Mouse (Mus musculus) frontal cortex, adult 2 months (tissue): ENCODE measurements around the gene Csrnp2. TPM values are rescaled to one million over a fixed set of nuclear protein-coding genes. Genes with fewer than 3 reads are reported as not detected.

ENCODE experiments used
- DNase-seq, 2 experiments: peaks; one replicate each; pipeline ENCODE4 v3.0.0; 2022; ENCODE audit warnings: low spot score in 1 of 2; ENCODE audit errors: extremely low spot score in 1 of 2
- polyA plus RNA-seq: library from polyadenylated mRNA; depleted of rRNA; stranded (reverse); fragments of >200 nt; gene quantifications from 2 replicates; pipeline ENCODE4 v1.2.3, GENCODE M21; 2012

Csrnp2 gene
- polyA plus RNA-seq, 1 experiment = 24.1 TPM

DNA sequence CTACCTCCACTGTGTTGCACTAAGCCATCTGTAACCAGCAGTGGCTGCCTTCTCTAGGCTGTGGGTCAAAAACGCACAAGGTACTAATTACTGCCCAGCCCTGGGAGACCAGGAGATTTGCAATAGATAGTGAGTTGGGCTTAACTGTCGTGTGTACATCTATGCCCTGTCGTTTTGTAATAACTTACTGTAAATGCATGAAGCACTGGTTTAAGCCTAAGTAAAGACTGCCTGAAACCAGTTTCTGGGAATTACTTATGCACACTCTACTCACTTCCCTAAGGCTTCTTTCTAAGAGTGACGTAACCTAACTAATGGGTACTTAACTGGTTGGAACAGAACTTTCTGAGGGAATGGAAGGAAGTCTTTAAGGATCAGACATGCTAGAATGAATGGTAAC lies 16.4 kb downstream of the Csrnp2 start:
- no peak for DNase-seq

DNA sequence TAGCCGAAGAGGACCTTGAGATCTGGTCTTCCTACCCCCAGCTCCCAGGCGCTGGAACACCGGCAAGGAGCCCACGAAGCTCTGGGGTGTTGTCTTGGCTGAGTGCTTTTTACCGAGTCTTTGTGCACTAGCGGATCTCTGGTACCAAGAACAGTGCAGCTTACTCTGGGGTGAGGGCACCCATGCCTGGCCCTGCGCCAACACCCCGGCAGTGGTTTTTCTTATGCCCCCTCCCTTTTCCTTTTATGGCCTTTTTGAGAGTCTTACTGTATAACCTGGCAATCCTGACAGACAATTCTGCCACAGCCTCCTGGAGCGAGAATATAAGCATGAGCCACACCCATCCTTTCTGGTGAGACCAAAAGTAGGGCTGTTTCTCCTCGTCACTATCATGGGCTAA lies 16.9 kb downstream of the Csrnp2 start:
- DNase-seq = no peak

DNA sequence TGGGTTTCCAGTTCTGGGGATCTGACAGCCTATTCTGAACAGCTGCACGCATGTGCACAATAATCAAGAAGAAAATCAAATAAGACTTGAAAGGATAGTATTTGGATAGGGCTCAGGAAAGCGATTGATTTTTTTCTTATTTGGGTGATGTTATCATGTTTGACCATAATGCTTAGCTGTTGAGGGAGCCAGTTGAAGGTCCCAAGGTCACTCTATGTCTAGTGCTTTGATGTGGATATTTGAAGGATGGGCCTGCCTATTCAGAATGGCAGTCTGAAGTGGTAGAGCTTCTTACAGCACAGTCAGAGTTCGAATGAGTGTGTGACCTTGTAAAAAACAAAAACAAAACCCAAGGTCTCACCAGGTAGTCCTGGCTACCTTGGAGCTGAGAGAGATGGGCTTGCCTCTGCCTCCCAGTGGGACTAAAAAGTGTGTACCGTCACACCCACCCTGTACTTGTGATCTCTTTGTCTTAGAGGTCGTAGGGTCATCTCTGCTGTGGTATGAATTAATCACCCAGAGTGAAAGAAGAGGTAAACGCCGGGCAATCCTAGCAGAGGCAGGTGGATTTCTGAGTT lies 21.3 kb downstream of the Csrnp2 start:
- DNase-seq = no peak

DNA sequence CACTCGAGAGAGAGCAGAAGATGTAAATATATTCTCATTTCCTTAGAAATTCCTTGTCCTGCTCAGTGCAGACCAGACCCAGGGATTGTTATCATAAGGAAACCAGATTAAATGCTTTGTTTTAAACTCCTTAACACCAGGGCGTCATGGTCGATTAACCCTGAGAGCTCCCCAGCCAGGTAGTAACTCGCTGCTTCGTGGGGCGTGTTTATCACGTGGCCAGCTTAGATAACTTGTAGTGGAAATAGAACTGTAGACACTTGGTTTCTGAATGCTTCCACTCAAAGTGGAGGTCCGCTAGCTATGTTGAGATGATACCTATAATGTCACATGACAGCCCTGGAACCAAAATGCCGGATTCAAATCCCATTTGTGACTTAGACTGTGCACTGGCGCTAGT lies 25.3 kb downstream of the Csrnp2 start:
- DNase-seq = no peak

DNA sequence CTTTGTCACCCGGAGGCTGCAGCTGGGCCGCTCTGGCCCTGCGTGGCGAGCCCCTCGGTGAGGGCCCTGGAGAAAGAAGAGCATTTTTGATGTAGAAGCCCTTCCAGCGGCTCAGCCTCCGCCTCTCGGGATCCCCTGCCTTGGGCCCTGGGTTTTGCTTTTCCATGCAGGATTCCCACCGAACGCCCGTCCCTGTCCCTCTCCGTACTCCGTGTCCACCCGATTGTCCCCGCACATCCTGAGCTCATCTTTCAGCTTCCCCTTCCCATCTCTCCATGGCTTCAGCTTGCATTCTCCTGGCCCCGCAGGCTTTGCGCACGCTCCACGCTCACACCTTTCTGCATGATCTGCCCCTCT lies 26.1 kb downstream of the Csrnp2 start:
- no peak for DNase-seq

DNA sequence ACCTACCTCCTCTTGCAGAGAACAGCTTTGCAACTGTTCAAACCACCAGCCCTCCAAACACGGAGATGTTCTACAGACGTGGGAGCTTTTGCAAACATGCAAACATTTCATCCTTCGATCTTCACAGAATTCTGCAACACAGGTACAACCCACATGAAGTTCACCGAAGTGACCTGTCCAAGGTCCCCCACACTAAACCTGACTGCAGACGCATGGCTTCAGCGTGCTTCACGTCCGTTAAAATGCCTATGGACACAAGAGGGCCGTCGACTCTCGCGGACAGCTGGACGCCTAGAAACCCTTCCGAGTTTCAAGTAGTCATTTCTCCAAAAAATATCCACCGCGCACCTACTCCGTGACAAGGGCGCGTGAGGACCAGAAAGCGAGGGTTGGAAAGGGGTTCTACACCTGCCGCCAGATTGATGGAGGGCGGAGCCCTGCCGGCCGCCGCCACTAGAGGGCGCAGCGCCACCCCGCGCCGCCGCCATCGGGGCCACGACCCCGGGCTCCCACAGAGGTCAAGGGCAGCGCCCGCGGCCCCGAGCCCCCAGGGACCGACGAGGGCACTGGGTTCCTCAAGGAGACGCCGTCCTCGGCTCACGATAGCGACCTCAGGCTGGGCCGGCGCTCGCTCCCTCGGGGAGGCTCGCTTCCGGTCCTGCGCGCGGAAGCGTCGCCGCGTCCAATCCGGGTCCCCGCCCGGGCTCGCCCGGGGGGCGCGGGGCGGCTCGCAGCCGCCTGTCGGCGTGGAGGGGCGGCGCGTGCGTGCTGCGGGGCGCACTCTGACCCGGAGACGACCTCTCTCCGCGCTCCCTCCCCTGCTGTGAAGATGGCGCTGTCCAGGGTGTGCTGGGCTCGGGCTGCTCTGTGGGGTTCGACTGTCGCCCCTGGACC lies 26.7 kb downstream of the Csrnp2 start, which contains the start of gene Letmd1:
Gene Letmd1, plus strand, starts transcription at position 729 of the 894 bp plus-strand sequence.
- DNase-seq = peak; percentile 78 to 89

DNA sequence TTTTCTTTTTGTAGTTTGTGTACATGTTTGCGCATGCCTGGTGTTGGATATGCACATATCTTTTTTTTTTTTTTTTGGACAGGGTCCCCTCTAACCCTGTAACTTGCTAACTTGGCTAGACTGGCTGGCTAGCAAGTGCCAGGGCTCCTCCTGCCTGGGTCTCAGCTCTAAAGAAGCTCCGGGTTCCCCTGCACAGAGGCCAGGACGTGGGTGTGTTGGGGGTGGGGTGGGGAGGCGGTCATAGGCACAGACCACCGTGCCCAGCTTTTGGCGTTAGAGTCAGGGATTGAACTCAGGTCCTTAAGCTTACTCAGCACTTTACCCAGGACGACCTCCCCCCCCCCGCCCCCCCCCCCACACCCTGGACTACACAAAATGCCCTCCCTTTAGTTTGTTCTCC lies 27.6 kb downstream of the Csrnp2 start:
- no peak for DNase-seq

DNA sequence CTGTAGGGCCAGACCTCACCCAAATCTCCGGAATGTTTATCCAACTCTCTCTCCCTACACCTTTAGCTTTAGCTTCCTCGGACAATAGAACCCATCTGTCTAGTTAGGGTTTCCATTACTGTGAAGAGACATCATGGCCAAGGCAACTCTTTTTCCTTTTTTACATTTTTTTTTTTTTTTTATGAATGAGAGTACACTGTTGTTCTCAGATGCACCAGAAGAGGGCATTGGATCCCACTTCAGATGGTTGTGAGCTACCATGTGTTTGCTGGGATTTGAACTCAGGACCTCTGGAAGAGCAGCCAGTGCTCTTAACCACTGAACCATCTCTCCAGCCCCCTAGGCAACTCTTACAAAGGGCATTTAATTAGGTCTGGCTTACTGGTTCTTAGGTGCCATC lies 29.9 kb downstream of the Csrnp2 start:
- no peak for DNase-seq

DNA sequence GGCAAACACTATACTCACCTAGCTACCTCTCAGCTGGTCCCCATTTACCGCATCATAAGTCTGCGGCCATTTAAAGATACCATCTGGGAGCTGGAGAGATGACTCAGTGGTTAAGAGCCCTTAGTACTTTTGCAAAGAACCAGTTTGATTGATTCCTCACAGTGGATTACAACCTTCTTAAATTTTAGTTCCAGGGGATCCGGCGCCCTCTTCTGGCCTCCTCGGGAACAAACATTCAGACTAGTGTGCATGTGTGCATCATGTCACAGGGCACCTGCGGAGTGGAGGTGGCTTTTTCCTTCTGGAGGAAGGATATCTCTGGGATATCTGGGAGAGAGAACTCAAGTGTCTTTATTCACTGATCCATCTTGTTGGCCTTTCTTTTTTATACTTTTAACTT lies 31.6 kb downstream of the Csrnp2 start:
- DNase-seq = peak; percentile 64 to 88

DNA sequence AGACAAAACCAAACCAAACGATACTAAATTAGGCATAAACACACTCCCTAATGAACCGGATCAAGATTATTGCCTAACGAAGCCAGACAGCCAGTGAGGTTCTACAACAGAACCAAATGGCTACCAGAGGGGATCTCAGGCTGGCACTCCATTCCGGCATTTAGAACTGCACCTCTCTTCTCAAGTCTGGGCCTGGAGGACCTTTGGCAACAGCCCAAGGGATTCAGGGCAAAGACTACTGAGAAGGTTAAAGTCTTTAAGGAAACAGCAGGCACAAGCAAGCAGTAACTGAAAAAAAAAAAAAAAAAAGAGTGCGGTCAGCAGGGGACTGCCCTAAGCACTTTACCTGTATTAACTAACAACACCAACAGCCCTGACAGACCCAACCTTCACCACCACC lies 33.2 kb downstream of the Csrnp2 start:
- no peak for DNase-seq

DNA sequence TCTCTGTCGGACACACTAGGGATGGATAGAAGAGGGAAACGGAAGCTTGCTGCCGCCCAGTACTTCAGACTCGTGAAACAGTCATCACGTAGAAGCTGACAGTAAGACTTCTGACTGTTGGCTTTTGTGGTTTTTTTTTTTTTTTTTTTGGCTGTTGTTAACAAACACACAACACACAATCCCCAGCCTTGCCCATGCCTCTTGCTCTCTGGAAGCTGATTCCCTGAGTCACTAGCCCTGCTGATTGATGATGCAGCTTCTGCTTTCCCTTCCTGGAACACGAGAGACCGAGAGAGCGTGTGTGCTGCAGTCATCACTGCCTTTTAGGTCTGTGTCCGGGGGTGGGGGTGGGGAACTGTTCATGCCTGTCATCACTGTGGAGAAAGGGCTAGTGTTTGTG lies 33.6 kb downstream of the Csrnp2 start:
- DNase-seq = no peak

DNA sequence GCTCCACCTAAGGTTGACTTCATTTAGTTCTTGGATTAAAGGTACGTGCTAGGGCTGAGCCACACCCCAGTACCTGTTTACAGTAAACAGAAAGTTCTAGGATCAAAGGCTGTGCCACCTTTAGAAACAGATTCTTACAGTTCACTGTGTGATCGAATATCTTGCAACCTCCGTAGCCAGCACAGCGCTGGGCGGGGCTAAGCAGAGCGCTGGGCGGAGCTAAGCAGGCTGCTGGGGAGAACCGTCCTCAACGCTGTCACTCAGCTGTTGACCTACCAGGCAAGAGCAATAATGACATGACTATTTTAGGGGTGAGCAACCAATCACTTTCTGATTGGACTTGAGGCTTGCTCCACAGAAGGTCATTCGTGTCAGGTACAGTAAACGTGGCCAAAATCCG lies 34.3 kb downstream of the Csrnp2 start:
- DNase-seq = no peak

DNA sequence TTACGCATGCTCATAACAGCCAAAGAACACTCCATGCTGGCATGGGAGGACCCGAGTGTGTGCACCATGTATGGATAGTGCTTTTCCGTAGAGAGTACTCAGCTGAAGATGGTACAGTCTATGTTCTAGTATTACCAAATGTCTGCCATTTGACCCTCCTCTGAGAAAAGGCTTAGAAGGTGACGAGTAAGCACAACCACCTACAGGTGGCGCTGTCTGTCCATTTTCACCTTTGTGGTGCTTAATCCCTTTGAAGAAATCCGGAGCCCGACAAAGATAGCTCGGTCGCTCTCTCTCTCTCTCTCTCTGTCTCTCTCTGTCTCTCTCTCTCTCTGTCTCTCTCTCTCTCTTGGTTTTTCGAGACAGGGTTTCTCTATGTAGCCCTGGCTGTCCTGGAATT lies 37.2 kb downstream of the Csrnp2 start:
- DNase-seq = peak in 1 of 2 experiments; percentile 74

DNA sequence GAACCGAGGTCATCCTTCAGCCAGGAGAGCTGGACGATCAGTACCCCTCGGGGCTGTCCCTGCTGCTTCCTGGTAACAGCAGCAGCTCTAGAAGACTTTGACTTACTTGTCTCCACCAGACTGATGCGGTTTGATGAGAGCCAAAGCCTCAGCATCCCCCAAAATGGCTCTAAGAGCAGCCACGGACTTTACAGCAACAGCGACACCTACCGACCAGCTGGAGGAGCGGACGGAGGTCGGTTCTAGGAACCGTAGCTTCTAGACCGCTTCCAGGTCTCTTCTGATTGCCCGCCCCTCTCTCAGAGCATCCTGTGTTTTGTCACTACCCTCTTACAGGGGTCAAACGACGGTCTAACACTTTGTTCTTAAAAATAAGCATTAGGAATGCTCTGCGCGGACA lies 37.9 kb downstream of the Csrnp2 start:
- DNase-seq = peak in 1 of 2 experiments; percentile 82

DNA sequence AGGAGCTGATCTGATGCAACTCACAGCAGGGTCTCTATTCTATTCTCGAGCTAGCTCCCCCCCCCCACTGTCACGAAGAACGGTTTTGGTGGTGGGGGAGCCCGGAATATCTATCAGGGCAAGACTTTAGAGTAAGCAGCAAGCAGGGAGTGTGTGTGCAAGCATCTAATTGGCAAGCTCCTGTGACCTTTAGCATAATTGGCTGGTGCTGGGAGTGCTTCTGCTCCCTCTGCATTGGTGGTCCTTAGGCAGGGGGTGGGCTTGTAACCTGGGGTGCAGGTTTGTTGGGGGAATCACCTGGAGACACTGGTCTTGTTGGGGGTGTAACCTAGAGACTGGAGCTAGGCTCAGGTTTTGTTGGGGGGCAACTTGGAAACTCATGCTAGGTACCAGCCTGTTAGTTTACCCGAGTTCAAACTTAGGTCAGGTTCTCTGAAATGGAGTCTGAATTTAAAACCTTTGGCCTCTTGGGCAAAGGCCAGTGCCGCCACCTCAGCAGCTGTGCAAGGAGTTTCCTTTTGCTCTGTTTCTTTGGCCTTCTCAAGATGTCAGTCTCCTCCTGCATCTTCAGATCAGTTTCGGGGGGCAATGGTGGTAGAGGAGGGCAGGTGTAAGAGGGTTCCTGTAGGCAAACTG lies 38.8 kb downstream of the Csrnp2 start:
- DNase-seq = no peak

DNA sequence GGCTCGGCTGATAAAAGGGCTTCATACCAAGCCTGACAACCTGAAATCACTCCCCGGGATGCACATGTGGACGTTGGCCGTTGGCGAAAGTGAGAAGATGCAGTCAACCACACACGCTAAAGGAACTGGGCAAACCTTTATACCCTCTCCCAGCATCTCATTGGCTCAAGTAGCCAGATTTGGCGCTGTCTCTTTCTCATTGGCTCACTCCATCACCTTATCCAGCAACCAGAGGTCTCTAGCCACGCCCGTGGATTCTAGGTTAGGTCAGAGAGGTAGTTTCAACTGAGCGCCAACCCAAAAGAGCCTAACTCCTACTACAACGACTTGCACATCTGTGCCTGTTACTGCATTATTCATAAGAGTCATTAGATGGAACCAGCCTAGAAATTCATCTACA lies 42.8 kb downstream of the Csrnp2 start:
- no peak for DNase-seq

DNA sequence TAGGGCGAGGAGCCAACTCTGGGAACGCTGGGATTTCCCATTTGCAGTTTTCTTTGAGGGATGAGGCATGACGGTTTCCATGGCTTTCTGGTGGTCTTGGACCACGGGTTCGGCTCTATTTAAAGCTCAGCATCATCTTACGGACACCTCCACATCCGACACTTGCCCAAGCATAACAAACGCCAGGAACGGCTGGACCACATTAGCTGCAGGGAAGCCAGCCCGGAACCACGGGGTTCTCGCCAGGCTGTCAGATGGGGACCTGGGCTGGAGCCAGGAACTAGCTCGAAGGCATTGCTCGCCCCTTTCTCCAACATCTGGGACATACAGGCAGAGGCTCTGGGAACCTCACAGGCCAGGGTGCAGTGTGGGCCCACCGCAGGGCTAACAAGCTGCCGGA lies 44.0 kb downstream of the Csrnp2 start:
- peak in 1 of 2 experiments; percentile 48 for DNase-seq

DNA sequence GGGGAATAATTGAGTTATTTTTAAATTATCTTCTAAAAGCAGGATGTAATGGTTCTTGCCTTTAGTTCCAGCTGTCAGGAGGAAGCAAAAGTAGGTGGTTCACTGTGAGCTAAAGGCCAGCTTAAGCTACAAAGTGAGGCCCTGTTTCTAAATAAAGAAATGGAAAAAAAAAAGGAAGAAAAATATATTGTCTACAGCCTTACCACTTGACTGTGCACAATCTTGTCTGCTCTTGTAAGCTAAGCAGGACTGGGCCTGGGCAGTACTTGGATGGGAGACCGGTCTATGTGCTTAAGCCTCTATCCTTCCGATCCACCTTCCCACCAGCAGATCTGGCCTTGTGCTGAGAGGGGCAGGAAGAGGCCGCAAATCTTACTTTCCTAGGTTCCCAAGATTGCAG lies 45.8 kb downstream of the Csrnp2 start:
- DNase-seq = no peak

DNA sequence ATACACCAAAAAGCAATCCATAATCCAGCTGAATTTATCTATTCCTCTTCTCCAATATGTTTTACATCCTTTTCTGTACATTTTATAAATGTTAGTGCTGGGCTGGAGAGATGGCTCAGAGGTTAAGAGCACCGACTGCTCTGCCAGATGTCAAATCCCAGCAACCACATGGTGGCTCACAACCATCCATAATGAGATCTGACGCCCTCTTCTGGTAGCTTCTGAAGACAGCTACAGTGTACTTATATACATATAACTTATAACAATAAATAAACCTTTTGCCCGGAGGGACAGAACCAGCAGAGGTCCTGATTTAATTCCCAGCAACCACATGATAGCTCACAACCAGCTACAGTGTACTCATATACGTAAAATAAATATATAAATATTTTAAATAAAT lies 46.7 kb downstream of the Csrnp2 start:
- DNase-seq = no peak

DNA sequence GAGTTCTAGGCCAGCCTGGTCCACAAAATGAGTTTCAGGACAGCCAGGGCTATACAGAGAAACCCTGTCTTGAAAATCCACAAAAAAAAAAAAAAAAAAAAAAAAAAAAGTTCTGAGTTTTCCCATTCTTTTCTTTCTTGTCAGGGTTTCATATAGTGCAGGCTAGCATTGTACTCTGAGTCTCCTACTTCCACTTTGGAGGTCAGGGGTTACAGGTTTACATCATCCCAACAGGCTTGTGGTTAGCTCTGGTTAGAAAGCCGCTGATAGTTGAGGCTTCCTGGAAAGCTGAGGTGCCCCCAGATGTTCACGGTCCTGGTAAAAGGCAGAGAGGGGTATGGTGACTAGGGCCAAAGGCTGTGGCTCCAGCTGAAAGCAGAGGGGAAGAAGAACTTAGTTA lies 48.4 kb downstream of the Csrnp2 start:
- no peak for DNase-seq

DNA sequence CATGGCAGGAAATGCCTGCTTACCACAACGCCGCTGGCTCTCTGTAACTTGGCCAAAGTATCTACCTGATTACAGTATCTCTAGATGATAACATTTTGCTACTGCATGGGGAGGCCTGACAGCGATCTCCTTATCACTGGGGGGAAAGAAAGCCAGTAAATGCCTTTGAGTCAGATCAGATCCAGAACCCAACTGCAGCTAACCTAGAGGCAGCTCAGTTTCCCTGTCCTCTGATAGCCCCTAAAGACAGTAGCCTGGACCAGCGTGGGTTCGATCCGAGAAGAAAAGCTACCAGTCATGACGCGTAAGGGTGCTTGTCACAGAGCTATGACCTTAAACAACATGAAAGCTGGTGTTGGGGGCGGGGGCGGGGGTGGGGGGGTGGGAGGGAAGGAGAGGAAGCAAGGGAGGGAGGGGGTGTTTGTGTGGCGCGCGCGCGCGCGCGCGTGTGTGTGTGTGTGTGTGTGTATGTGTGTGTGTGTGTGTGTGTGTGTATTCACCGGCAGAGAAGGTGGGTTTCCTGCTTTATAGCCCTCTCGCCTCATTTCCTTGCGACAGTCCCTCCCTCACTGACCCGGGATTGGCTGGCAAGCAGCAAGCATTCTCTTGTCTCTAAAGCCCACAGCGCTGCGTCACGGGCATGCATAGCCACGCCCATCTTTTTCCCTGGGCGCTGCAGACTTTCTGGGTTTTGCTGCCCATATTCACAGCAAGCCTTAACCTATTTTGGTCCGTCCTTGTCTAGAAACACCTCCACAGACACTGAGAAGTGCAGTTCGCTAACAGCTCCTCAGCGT lies 52.0 kb downstream of the Csrnp2 start:
- peak; percentile 82 to 88 for DNase-seq
